Mouse (Mus musculus) layer of hippocampus, adult 8-10 months (tissue): ENCODE data around the gene Msrb3. TPM values are rescaled to one million over a fixed set of nuclear protein-coding genes. Genes with fewer than 3 reads are reported as not detected.

Experiments
- DNase-seq, 2 experiments: peaks; one replicate each; pipeline ENCODE4 v3.0.0; 2022; ENCODE audit warnings: low spot score in 2 of 2
- total RNA-seq, 4 experiments: library from RNA; stranded (reverse); gene quantifications; 2 replicates each; pipeline ENCODE4 v1.2.4; 2022

Msrb3 gene
- total RNA-seq = 1 to 10 TPM; 3.7 to 5.1 (median 4.7) TPM

GRCm38 (mm10) chr10:120898785-120899762, at the start of gene Msrb3:
Msrb3 (minus strand) TSS chr10:120899101.
- peak in 1 of 2 experiments; percentile 54 for DNase-seq

GRCm38 (mm10) chr10:120948461-120948860, 49.6 kb upstream of the Msrb3 start:
- no peak for DNase-seq

GRCm38 (mm10) chr10:120947842-120948241, 48.9 kb upstream of the Msrb3 start:
- no peak for DNase-seq

- no peak for DNase-seq
These were observed 47.9 kb upstream of the Msrb3 start for GRCm38 (mm10) chr10:120946847-120947246.

- DNase-seq = no peak
These were observed 40.0 kb upstream of the Msrb3 start for GRCm38 (mm10) chr10:120938904-120939208.

- peak in 1 of 2 experiments; percentile 60 for DNase-seq
These were observed 39.4 kb upstream of the Msrb3 start for GRCm38 (mm10) chr10:120938077-120938903.

- no peak for DNase-seq
These were observed 30.6 kb upstream of the Msrb3 start for GRCm38 (mm10) chr10:120929536-120929935.

GRCm38 (mm10) chr10:120928183-120928582, 29.3 kb upstream of the Msrb3 start:
- no peak for DNase-seq

GRCm38 (mm10) chr10:120926156-120926555, 27.3 kb upstream of the Msrb3 start:
- no peak for DNase-seq

- DNase-seq = no peak
These were observed 22.6 kb upstream of the Msrb3 start for GRCm38 (mm10) chr10:120921501-120921900.

- DNase-seq = no peak
These were observed 21.7 kb upstream of the Msrb3 start for GRCm38 (mm10) chr10:120920604-120921003.

- no peak for DNase-seq
These were observed 17.3 kb upstream of the Msrb3 start for GRCm38 (mm10) chr10:120916250-120916649.

GRCm38 (mm10) chr10:120914948-120915631, 16.2 kb upstream of the Msrb3 start:
- no peak for DNase-seq

- DNase-seq = no peak
These were observed 15.4 kb upstream of the Msrb3 start for GRCm38 (mm10) chr10:120914286-120914685.

GRCm38 (mm10) chr10:120913796-120914195, 14.9 kb upstream of the Msrb3 start:
- DNase-seq = no peak

- DNase-seq = no peak
These were observed 13.1 kb upstream of the Msrb3 start for GRCm38 (mm10) chr10:120911971-120912370.

GRCm38 (mm10) chr10:120908776-120909574, 10.1 kb upstream of the Msrb3 start:
- DNase-seq = no peak

GRCm38 (mm10) chr10:120904676-120905075, 5.8 kb upstream of the Msrb3 start:
- DNase-seq = no peak

- DNase-seq = no peak
These were observed 5.1 kb upstream of the Msrb3 start for GRCm38 (mm10) chr10:120903843-120904468.

- no peak for DNase-seq
These were observed 2.8 kb upstream of the Msrb3 start for GRCm38 (mm10) chr10:120901746-120902145.
